Mouse (Mus musculus) liver, postnatal 0 days (tissue): ENCODE results near the gene Fbxl15.

Source experiments
- CTCF ChIP-seq: sonication (generic); IDR thresholded peaks from 2 replicates; pipeline ENCODE4 v1.5.1; 2016; ENCODE audit warnings: antibody characterized with exemption, low read depth
- EP300 ChIP-seq: IDR thresholded peaks from 2 replicates; pipeline ENCODE4 v1.6.1; 2016; ENCODE audit warnings: antibody characterized with exemption, low read depth, mild to moderate bottlenecking

DNA sequence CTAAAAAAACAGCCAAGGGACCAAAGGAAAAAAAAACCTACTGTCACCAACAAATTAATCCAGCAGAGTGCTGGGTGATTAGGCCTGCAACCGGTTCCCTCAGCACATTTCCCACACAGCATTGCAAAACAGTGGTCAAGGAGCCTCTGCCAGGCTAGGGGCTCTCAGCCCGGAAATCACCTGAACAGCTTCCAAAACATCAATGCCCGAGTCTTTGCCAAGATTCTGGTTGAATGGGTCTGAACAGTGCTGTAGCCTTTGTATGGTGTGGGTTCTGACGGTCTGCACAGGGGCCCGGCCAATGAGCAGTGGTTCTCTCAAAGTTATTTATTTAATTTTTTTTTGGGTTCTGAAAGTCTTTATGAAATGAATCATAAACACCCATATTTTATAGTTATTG is 47.5 kb downstream of the Fbxl15 start:
- TF ChIP-seq CTCF (no peak), EP300 (no peak)
